Mouse (Mus musculus) embryonic facial prominence, embryonic 11.5 days (tissue): ENCODE data around the gene Slc31a2. TPM values are rescaled to one million over a fixed set of nuclear protein-coding genes. Genes with fewer than 3 reads are reported as not detected.

Experiments used
- ATAC-seq: fragments of 200-750 bp; cut with Nextera tagmentation; replicated peaks from 2 replicates; pipeline ENCODE4 v1.8.0; 2017; ENCODE audit warnings: low read depth; ENCODE audit not compliant: insufficient number of reproducible peaks, low FRiP score, low TSS enrichment
- DNase-seq: peaks from one replicate; pipeline ENCODE4 v3.0.0-alpha.2; 2015; ENCODE audit warnings: low spot score
- H3K27ac ChIP-seq: fragments of 300-500 bp; sonication (generic); replicated peaks from 2 replicates; pipeline ENCODE4 v1.5.1; 2014; ENCODE audit warnings: mild to moderate bottlenecking, low read depth, low read length, control low read depth
- H3K27me3 ChIP-seq: fragments of 300-500 bp; sonication (generic); 2 replicates; pipeline ENCODE4 v1.6.1; 2014; ENCODE audit warnings: mild to moderate bottlenecking, low read length, moderate library complexity, mixed read lengths; ENCODE audit not compliant: control insufficient read depth, insufficient read depth
- H3K36me3 ChIP-seq: fragments of 300-500 bp; sonication (generic); replicated peaks from 2 replicates; pipeline ENCODE4 v1.6.1; 2014; ENCODE audit warnings: low read depth, mild to moderate bottlenecking, low read length, moderate library complexity, mixed read lengths; ENCODE audit not compliant: control insufficient read depth, insufficient read depth
- H3K4me1 ChIP-seq: fragments of 300-500 bp; sonication (generic); 2 replicates; pipeline ENCODE4 v1.6.1; 2014; ENCODE audit warnings: low read length, mixed read lengths; ENCODE audit not compliant: control insufficient read depth, insufficient read depth
- H3K4me2 ChIP-seq: fragments of 300-500 bp; sonication (generic); 2 replicates; pipeline ENCODE4 v1.6.1; 2014; ENCODE audit warnings: low read depth, mild to moderate bottlenecking, control low read depth, low read length, moderate library complexity
- H3K4me3 ChIP-seq: fragments of 300-500 bp; sonication (generic); 2 replicates; pipeline ENCODE4 v1.5.1; 2014; ENCODE audit warnings: low read depth, low read length, control low read depth
- H3K9ac ChIP-seq: fragments of 300-500 bp; sonication (generic); replicated peaks from 2 replicates; pipeline ENCODE4 v1.6.1; 2014; ENCODE audit warnings: mild to moderate bottlenecking, control low read depth, low read length
- H3K9me3 ChIP-seq: fragments of 300-500 bp; sonication (generic); replicated peaks from 2 replicates; pipeline ENCODE4 v1.6.1; 2016; ENCODE audit warnings: mild to moderate bottlenecking, low read length, inconsistent platforms, mixed read lengths; ENCODE audit not compliant: control insufficient read depth
- WGBS: fragments of 180-500 bp; shearing (Covaris S2); extraction: QIAGEN DNeasy Blood & Tissue Kit; methylation state at CpG from one replicate; pipeline ENCODE4 v1.1.7; 2014; 5-methylcytosine and 5-hydroxymethylcytosine counted together
- polyA plus RNA-seq: library from polyadenylated mRNA; unstranded; fragments of >200 nt; fragmentation: Nextera tagmentation; extraction: Ambion mirVana; gene quantifications from 2 replicates; pipeline ENCODE4 v1.2.1, GENCODE M21; 2014

The Slc31a2 gene
- polyA plus RNA-seq, 1 experiment from 2014 or later: 7.9 TPM

- WGBS: 87% methylated on average over 2 of the region's 2 CpGs
Observed at GRCm38 (mm10) chr4:62312821-62313220, 50.5 kb downstream of the Slc31a2 start.

GRCm38 (mm10) chr4:62313641-62314211 lies 51.4 kb downstream of the Slc31a2 start:
- WGBS: 90% methylated on average over 9 of the region's 9 CpGs
- no peaks in the 10 kb centered on the region; the same call in 1 of the 2 replicates for H3K36me3 ChIP-seq
- no peak for ATAC-seq

More at GRCm38 (mm10) chr4:62312821-62313220, 50.5 kb downstream of the Slc31a2 start:
- Histone ChIP-seq H3K4me2 (no peak overlapping the region), H3K9me3 (no peaks in the 10 kb centered on the region), H3K4me3 (no peak overlapping the region), H3K9ac (no peak overlapping the region), H3K36me3 (no peaks in the 10 kb centered on the region), H3K4me1 (no peaks in the 10 kb centered on the region), H3K27me3 (no peaks in the 10 kb centered on the region), H3K27ac (no peak overlapping the region)
- ATAC-seq: no peak
- DNase-seq: no peak

GRCm38 (mm10) chr4:62314516-62314915 lies 52.2 kb downstream of the Slc31a2 start:
- no peak overlapping the region for H3K9ac ChIP-seq
- H3K27me3 ChIP-seq: no peaks in the 10 kb centered on the region
- H3K4me1 ChIP-seq: no peaks in the 10 kb centered on the region
- H3K4me2 ChIP-seq: no peak overlapping the region
- no peak overlapping the region for H3K4me3 ChIP-seq
- WGBS: 89% methylated on average over 3 of the region's 3 CpGs
- DNase-seq (no peak), ATAC-seq (no peak)
- H3K36me3 ChIP-seq: no peaks in the 10 kb centered on the region; the same call in 1 of the 2 replicates
- no peak overlapping the region for H3K27ac ChIP-seq
- no peaks in the 10 kb centered on the region for H3K9me3 ChIP-seq

More at GRCm38 (mm10) chr4:62313641-62314211, 51.4 kb downstream of the Slc31a2 start:
- DNase-seq: no peak
- no peaks in the 10 kb centered on the region for H3K27me3 ChIP-seq
- no peak overlapping the region for H3K4me2 ChIP-seq
- H3K9ac ChIP-seq: no peak overlapping the region
- H3K4me1 ChIP-seq: no peaks in the 10 kb centered on the region
- no peak overlapping the region for H3K4me3 ChIP-seq
- H3K9me3 ChIP-seq: no peaks in the 10 kb centered on the region
- H3K27ac ChIP-seq: no peak overlapping the region

- Histone ChIP-seq H3K9ac (no peak overlapping the region), H3K4me1 (no peaks in the 10 kb centered on the region), H3K4me3 (no peak overlapping the region), H3K27ac (no peak overlapping the region), H3K9me3 (no peaks in the 10 kb centered on the region), H3K36me3 (no peaks in the 10 kb centered on the region; the same call in 1 of the 2 replicates), H3K4me2 (no peak overlapping the region), H3K27me3 (no peaks in the 10 kb centered on the region)
- no peak for DNase-seq
- no peak for ATAC-seq
- 83% methylated on average over 2 of the region's 2 CpGs for WGBS
Observed at GRCm38 (mm10) chr4:62316456-62316855, 54.1 kb downstream of the Slc31a2 start.

DNA sequence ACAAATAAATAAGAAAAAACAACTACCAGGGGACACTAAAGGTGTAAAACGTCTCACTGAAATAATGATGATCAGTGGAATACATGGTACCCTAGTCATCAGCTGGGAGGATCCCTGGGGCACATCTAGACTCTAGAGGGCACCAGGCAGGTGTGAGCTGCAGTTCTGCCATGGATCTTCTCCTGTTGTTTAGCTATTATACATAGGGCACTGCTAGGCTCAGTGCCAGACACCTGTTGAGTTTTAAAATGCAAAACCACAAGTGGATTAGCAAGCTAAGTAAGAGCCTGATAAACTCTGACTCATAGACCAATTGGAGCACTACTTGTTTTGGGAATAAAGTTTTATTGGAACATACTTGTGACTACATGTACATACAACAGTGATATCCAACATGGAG lies 55.9 kb downstream of the Slc31a2 start:
- no peak overlapping the region for H3K9ac ChIP-seq
- no peaks in the 10 kb centered on the region; the same call in 1 of the 2 replicates for H3K36me3 ChIP-seq
- no peak for DNase-seq
- H3K4me1 ChIP-seq: no peaks in the 10 kb centered on the region
- H3K27ac ChIP-seq: no peak overlapping the region
- H3K27me3 ChIP-seq: no peaks in the 10 kb centered on the region
- H3K9me3 ChIP-seq: no peaks in the 10 kb centered on the region
- ATAC-seq: no peak
- no peak overlapping the region for H3K4me3 ChIP-seq
- H3K4me2 ChIP-seq: no peak overlapping the region
- WGBS: 71% methylated on average over 1 of the region's 1 CpGs

GRCm38 (mm10) chr4:62322684-62323083 lies 60.3 kb downstream of the Slc31a2 start:
- DNase-seq (no peak), ATAC-seq (no peak)
- Histone ChIP-seq H3K36me3 (no peaks in the 10 kb centered on the region; the same call in 1 of the 2 replicates), H3K27ac (no peak overlapping the region), H3K27me3 (no peaks in the 10 kb centered on the region), H3K4me2 (no peak overlapping the region), H3K4me1 (no peaks in the 10 kb centered on the region), H3K9me3 (no peaks in the 10 kb centered on the region), H3K4me3 (no peak overlapping the region), H3K9ac (no peak overlapping the region)
- 90% methylated on average over 3 of the region's 3 CpGs for WGBS

GRCm38 (mm10) chr4:62326111-62326510 lies 63.7 kb downstream of the Slc31a2 start:
- no peak overlapping the region for H3K4me2 ChIP-seq
- H3K4me3 ChIP-seq: no peak overlapping the region
- H3K9me3 ChIP-seq: no peaks in the 10 kb centered on the region
- DNase-seq (no peak), ATAC-seq (no peak)
- H3K9ac ChIP-seq: no peak overlapping the region
- H3K36me3 ChIP-seq: no peaks in the 10 kb centered on the region
- no peaks in the 10 kb centered on the region for H3K4me1 ChIP-seq
- H3K27ac ChIP-seq: no peak overlapping the region
- H3K27me3 ChIP-seq: no peaks in the 10 kb centered on the region

GRCm38 (mm10) chr4:62328941-62329660 lies 66.7 kb downstream of the Slc31a2 start:
- Histone ChIP-seq H3K4me3 (no peak overlapping the region), H3K36me3 (no peaks in the 10 kb centered on the region), H3K9ac (no peak overlapping the region), H3K4me1 (no peaks in the 10 kb centered on the region), H3K4me2 (no peak overlapping the region), H3K27me3 (no peaks in the 10 kb centered on the region), H3K27ac (no peak overlapping the region), H3K9me3 (no peaks in the 10 kb centered on the region)
- DNase-seq (no peak), ATAC-seq (no peak)
- 89% methylated on average over 6 of the region's 6 CpGs for WGBS
